Mouse (Mus musculus): ENCODE measurements around the gene 1600015I10Rik.

Gene 1600015I10Rik

DNA sequence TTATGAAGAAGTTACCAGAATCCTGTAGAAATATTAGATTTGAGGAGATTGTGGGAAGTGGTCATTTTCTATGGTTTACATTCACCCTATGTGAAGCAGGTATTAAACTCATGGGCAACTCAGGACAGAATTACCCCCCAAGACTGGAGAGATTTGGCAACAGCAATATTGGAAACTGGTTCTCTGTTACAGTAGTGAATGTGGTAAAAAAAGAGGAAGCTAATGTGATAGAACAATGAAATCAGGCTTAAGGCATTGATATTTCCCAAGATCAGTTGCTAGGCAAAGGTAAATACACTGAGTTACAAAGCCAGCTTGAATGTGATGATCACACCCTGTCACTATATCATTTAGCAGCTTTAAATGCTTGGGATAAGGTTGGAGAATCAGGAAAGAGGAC lies 38.2 kb downstream of the 1600015I10Rik start:
- CTCF ChIA-PET: no interaction called here

DNA sequence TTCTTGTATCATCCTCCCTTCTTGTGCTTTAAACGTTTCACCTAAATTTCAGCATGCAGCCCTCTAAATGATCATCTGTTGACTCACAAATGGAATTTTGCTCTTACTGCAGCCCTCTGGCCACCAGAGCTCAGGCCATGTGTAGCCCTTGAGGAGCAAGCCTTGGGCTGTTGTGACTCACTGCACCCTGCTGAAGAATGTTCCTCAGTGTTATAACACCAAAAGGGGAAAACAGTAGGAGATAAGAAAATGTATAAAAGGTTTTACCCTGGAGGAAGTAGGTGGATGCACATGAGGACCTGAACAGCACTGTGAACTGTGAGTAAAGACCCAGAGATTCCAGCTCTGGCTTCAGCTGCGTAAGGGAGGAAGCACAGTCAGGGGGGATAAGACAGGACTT lies 45.0 kb downstream of the 1600015I10Rik start, which contains the start of gene Doxl2:
Gene Doxl2 (plus strand): TSS at position 301 of the 400 bp plus-strand sequence.
- CTCF ChIA-PET: no interaction called here

DNA sequence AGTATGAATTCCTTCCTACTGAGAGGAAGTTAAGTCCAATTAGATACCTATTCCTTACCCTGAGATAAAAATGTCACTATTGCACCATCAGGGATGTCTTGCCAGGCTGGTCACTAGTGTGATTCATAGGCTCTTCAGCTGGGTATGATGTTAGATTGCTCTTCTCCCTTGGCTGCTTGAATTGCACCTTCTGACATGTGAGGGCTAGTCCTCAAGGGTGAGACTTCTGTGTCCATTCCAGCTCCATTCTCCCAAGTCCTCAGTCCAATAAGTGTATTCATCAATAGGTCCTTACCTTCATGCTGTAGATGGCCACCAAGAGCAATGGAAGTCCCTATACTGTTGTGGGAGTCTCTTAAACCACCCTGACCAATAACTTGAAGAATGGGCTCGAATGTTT lies 49.9 kb downstream of the 1600015I10Rik start:
- CTCF ChIA-PET: no interaction called here

DNA sequence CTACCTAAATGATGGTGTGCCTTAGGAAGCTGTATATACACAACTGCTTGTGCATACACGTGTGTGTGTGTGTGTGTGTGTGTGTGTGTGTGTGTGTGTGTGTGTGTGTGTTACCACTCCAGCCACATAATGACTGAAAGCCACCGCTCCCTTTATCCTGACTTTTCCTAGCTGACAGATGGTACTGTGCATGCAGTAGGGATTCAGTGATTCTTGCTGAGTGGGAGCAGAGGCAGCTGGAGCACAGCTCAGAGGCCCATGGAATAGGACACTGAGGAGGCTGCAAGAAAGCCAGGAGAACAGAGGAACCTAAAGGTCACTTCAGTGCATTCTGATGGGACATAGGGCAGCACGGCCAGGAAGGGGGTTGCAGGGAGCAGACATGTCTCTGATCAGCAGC lies 52.6 kb downstream of the 1600015I10Rik start:
- CTCF ChIA-PET: no interaction called here

Data from spleen, embryonic (tissue).